Mouse (Mus musculus): ENCODE measurements at regions not wholly inside any gene's neighbourhood (a gene's known extent, or its start where the extent isn't known, plus 50 kb on each side); places are given as distances from the start of the nearest gene placed in this dataset.

DNA sequence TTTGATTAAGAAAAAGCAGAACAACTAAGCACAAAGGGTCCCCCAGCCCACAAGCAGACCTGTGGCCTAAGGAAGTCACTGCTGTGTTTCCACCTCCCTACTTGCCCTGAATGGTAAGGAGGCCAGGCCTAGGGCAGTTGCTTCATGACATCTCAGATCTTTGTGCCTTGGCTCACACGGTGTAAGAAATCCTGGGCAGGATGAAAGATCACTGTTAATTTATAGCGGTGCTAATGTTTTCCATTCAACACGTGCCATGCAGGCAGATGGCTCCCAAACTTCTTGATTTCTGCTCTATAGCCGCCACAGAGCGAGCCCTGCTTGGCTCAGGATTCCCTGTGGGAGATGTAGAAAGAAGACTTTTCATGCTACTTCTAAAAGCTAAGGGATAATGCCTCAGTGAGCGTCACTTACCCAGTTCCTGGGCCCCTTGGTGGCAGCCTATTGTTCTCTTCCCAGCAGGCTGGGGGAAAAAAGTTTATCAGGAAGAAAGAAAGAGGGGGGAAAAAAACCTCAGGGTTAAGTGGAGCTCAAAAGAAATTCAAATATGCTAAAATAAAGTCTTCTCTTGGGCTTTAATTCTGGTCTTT, 327.4 kb downstream of the Adgrl2 start:
- no peak for TF ChIP-seq CTCF (IDR thresholded peaks at IDR 0.05; ENCODE audit: insufficient read depth, low read length)
- no peak for TF ChIP-seq POLR2A (IDR thresholded peaks at IDR 0.05; ENCODE audit: borderline replicate concordance, extremely low read depth, low read depth, low read length)
